Mouse (Mus musculus) brain, embryonic 14.5 days (tissue): Measurements from ENCODE around the gene AL732309.1.

Source experiments
- CTCF ChIP-seq: fragments of 200-500 bp; IDR thresholded peaks from 2 replicates; pipeline ENCODE4 v1.5.1; 2012; ENCODE audit warnings: inconsistent platforms, mild to moderate bottlenecking, moderate library complexity, borderline replicate concordance; ENCODE audit not compliant: insufficient read depth, insufficient read length; ENCODE audit errors: extremely low read depth
- POLR2A ChIP-seq: fragments of 200-500 bp; IDR thresholded peaks from 2 replicates; pipeline ENCODE4 v1.6.1; 2012; ENCODE audit warnings: mild to moderate bottlenecking, inconsistent platforms, borderline replicate concordance; ENCODE audit not compliant: poor library complexity, insufficient read depth, insufficient read length, severe bottlenecking; ENCODE audit errors: extremely low read depth

GRCm38 (mm10) chr2:25226864-25227263 lies 19.8 kb downstream of the AL732309.1 start:
- no peak for TF ChIP-seq POLR2A
- no peak for TF ChIP-seq CTCF
